Mouse (Mus musculus): ENCODE results near the gene Rdh8. TPM values are rescaled to one million over a fixed set of nuclear protein-coding genes. Genes with fewer than 3 reads are reported as not detected.

The Rdh8 gene
- polyA plus RNA-seq, 1 experiment = not detected

DNA sequence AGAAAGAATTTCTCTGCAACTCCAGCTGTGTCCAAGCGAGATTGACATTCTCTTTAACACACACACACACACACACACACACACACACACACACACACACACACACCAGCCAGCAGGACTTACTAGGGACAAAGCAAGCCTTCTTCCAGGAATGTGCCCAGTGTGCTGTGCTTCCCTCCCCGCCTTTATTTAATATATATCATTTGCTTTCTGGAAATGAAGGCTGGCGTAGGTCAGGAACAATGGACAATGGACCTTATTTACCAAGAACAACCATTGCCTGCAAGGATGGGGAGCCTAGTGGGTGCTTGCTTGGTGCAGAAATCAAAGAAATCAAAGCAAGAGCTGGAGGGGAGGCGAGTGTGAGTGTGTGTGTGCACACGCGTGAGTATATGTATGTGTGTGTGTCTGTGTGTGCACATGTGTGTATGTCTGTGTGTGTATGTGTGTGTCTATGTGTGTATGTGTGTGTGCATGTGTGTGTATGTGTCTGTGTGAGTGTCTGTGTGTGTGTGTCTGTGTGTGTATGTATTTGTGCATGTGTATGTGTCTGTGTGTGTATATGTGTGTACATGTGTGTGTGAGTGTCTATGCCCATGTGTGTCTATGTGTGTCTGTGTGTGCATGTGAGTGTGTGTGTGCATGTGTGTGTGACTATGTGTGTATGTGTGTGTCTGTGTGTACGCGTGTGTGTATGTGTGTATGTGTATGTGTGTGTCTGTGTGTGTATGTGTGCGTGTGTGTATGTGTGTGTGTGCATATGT is 19.1 kb downstream of the Rdh8 start:
- DNase-seq (ENCODE audit: low spot score) = no peak

DNA sequence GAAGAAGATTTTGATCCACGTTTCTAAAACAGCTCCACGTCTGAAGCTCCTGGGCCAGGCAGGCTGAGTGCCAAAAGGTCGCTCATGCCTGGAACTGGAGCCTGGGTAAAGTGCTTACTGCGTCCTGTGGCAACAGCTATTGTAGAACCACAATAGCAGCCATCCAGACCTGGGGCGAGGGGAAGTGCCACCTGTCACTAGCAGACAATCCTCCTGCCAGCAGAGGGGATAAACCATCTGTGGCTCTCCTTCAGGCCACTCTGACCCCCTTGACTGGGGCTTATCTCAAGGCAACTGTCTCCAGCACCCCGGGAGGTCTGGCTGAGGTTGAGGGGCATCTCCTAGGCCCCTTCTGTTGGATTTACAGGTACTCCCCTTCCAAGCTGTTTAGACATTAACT is 20.6 kb downstream of the Rdh8 start:
- DNase-seq (ENCODE audit: low spot score) = no peak

DNA sequence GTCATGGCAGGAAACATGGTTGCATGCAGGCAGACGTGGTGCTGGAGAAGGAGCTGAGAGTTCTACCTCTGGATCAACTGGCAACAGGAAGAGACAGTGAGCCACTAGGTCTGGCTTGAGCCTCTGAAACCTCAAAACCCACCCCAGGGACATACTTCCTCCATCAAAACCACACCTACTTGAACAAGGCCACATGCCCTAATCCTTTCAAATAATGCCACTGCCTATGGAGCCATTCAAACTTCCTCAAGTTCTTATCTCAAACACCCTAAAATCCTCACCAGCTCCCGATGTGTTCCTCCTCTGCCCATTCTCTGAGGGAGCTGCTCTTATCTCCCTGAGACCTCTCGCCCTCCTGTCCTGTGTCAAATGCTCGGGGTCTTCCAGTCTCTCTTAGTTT is 23.9 kb downstream of the Rdh8 start:
- no peak for DNase-seq (ENCODE audit: low spot score)

DNA sequence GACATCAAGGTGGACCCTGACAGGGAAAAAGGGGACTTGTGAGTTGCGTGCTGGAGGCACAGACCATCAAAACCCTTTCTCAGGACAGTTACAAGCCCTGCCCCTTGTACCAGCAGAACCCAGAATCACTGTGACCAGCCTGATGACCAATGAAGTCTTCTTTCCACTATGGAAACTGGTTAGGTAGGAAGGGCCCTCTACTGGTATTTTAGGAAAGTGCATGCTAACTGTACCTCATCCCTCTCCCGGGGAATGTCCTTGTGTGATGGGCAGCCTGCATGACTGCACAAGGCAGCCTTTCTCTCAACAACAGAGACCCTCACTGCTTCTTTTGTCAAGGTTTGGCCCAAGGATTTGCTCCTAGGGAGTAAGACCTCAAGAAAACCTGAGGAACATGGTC is 24.4 kb downstream of the Rdh8 start:
- no peak for DNase-seq (ENCODE audit: low spot score)

DNA sequence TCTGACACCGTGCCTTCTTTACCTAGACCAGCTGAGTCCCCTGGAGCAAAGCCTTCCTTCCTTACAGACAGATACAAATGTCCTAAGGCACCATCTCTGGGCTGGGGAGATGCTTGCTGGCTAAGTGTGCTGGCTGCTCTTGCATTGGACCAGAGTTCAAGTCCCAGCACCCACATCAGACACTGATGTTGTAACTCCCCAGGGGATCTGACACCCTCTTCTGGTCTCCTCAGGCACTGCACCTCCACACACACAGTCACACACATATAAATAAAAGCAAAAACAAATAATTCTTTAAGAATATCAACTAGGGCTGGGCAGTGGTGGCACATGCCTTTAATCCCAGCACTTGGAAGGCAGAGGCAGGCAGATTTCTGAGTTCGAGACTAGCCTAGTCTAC is 31.9 kb downstream of the Rdh8 start:
- DNase-seq (ENCODE audit: low spot score) = no peak

DNA sequence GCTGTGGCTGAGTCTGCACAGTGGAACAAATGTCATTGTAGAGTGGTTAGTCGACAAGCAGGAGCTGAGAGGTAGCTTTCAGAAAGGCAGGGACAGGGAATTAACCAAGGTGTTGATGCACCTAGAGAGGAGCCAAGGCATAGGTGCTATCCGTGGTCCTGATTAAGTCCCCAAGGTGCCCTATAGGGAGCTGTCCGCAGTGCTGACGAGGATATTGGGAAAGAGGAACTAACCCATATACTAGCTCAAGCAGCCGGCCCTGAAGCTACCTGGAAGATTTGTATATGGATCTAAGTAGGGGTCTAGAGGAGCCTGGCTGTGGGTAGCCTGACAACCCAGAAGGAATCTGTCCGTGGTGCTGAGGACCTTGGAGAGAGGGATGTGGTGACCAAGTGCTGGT is 38.8 kb downstream of the Rdh8 start:
- no peak for DNase-seq (ENCODE audit: low spot score)

DNA sequence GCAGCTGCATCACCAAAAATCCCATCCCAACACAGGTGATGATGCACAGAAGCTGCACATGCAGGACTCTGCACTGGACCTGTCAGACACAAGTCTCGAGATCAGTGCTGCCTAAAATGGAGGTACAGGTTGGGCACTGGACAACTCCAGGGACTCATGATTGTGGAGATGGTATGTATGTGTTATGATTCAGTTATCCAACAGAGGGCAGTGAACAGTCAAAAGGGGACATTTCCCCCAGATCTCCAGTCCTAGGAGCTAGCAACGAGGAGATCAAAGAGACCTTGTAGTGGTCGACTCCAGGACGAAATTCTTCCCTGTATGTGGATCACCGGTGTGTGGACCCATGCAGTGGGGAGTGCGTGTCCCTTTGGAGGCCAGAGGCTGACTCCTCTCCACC is 41.6 kb downstream of the Rdh8 start:
- DNase-seq (ENCODE audit: low spot score) = no peak

DNA sequence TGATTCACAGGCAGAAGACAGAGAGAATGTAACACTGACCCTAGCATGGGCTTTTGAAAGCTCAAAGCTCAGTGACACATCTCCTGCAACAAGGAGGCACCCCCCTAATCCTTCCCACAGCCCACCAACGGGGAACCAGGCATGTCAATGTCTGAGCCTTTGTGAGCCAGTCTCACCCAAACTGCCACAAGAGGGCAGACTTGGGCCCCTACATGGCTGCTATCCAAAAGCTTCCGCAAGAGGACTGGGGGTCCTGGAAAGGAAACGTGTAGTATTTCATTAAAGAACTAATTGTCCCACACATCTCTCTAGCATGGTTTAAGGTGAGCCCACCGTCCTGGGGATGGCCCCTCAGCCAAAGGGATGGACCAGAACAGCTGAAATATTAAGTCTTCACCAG is 43.5 kb downstream of the Rdh8 start:
- no peak for DNase-seq (ENCODE audit: low spot score)

DNA sequence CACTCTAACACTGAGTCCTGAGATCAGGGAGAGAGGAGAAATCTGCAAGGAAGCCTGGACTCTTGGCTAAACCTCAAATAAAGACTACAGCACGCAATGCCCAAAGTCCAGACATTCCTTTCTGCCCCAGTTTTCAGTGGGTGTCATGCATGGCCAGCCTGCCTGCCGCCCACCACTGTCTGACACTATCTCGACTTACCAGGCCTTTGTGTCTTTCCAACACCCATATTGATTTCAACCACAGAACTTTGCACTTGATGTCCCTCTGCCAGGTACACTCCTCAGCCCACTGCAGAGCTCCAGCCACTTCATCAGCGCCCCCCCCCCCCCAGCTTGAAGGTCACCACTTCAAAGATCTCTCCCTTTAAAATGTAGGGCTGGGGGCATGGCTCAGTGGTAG is 43.9 kb downstream of the Rdh8 start:
- no peak for DNase-seq (ENCODE audit: low spot score)

DNA sequence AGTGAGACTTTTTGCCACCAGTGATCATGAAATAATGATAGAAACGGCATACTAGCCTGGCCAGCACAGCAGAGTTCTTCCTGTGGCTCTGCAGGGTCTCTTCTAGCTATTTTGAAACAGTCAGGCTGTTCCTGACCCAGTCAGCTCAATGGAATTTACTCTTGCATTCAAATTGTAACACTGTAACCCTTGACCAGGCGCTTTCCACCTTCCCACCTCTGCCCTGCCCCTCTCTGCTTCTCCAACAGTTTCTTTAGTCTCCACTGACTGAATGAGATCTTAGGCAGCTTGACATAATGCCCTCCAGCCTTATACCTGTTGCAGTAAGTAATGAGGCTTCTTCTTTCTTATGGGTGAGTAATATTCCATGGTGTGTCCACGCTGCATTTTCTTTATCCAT is 48.6 kb downstream of the Rdh8 start:
- DNase-seq (ENCODE audit: low spot score) = no peak

DNA sequence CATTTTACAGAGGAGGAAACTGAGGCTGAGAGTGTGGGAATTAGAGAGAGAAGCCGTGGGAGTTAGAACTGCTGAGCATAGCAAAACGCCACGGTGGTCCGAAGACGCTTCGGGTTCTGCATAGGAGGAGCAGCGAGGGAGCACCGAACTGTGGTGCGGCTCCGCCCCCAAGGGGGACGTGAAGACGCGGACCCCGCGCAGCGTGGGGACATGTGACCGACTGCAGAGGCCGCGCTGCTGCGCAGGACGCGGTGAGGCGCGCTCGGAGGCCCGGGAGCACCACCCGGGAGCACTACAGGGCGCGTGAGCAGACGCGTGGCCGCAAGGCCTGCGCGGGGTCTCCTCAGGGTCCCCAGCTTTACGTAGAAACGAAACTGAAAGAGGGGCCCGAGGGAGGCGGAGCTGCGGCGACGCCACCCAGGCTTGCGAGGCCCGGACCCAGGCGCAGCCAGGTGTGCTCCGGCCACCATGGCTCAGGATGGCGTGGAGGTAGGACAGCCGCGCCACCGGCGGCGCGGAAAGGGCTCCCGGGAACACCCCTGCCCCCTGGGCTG is 50.2 kb downstream of the Rdh8 start, which contains the start of gene A230050P20Rik:
A230050P20Rik (plus strand) TSS at position 195 of the 554 bp plus-strand sequence.
- peak; percentile 53 for DNase-seq (ENCODE audit: low spot score)

DNA sequence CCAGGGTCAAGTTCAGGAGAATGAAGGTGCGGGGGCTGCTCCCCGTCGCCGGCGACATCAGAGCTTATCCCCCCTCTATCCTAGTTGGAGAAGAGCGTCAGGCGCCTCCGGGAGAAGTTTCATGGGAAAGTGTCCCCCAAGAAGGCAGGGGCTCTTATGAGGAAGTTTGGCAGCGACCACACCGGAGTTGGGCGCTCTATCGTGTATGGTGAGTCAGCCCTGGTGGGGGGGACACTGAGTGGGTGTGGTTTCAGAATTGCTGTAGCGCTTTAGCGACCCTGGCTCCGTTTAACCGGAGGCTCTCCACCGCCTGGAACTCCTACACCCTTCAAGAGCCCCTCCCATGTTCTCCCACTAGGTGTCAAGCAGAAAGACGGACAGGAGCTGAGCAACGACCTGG is 50.9 kb downstream of the Rdh8 start:
- DNase-seq (ENCODE audit: low spot score) = no peak

DNA sequence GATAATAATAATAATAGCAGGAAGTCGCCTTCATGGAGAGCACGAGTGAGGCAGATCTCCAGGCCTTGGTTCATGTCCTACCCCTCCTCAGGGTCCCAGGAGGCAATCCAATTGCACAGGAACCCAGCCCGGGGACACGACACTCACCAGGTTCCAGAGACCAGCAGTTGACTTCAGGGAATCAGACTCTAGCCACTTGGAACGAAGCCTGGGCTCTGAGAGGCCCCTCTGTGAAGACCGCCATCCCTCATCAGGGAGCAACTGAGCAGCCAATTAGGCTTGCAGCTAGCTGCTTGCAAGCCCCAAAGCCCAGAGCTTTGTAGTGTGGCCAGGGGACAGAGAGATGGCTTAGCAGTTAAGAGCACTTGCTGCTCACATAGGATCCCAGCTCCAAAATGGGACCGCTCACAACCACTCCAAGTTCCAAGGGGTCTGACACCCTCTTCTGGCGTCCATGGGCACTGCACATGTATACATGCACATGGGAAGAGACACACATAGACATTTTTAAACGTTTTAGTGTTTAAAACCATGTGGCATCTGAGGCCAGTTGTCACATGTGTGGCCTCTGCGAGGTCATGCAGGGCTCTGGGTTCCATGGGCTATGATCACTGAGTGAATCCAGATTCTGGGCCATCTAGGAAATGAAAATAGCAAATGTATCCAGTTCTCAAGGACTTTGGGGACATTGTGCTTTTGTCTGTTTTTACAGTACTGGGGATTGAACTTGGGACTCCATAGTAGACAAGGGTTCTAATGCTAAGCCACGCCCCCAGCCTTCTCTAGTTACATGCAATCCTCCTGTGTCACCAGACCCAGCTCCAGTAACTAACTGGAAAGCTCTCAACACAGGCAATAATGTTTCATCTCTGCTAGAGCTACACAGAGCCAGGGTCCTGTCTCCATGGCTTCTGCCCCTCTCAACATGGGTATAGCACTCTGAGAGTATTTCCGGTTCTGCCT is 52.2 kb downstream of the Rdh8 start:
- DNase-seq (ENCODE audit: low spot score) = no peak

DNA sequence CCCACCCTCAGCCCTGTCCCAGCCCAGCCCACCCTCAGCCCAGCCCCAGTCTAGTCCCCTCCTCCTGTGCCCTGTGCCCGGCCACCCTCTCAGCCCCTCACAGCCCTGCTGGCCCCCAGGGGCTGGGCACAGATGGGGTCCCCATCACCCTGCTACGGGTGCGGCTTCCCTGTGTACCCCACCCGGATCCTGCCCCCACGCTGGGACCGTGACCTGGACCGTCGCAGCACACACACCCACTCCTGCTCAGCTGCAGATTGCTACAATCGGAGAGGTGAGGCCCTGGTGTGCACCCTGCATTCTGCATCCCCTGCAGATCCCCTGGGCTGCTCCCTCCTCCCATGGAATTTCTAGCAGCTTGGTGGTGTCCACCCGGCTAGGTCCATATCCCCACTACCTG is 54.7 kb downstream of the Rdh8 start:
- no peak for DNase-seq (ENCODE audit: low spot score)

DNA sequence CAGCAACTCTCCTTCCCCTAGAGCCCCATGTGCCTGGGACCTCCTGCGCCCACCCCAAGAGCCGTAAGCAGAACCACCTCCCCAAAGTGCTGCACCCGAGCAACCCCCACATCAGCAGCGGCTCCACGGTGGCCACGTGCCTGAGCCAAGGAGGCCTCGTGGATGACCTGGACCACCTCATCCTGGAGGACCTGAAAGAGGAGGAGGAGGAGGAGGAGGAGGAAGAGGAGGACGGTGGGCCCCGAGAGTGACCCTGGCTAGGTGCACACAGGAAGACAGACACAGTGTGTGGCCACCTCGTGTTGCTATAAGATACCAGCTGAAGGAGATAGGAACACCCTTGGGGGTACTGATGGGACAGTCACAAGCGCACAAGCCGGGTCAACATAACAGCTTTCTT is 55.2 kb downstream of the Rdh8 start:
- no peak for DNase-seq (ENCODE audit: low spot score)

DNA sequence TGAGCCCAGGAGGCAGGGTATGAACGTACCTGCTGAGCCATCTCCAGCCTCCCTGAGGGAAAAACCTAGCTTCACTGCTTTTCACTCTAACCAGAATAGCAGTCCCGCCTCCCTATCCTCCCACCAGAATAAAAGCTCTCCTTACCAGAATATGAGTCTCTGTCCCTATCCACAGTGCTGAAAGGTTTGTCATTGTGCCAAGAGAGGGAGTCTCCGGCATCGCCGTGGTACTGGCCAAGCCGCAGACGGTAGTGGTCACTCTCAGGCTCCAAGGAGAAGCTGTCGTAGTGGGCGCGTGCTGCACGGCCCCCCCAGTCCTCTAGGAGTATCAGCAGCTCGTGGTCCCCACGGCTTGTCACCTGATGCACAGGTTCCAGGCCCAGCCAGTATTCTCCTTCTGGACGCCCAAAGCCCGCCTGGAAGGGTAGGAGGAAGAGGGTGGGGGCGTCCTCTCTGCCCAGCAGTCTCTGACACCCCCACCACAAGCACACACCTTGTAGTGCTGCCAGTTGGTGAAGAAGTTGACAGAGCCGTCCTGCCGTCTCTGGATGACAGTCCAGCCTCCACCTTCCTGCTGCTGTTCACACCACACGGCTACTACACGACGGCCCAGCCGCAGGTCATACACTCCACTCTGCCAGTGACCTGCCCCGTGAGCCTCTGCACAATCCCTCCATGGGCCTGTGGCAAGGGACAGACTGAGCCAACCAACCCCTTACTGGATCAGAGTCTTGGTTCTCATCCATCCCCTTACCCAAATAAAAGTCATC is 56.9 kb downstream of the Rdh8 start:
- DNase-seq (ENCODE audit: low spot score) = no peak

Other genes with a start within 250 kb of the Rdh8 start
- gene Zfp846, start 237.2 kb upstream of the Rdh8 start, polyA plus RNA-seq (2012; rRNA removed) = 6.9 TPM in 2 replicates
- gene Ubl5, start 175.6 kb upstream of the Rdh8 start, polyA plus RNA-seq (2012; rRNA removed) = 477 and 551 TPM in 2 replicates
- gene Fbxl12, start 173.7 kb upstream of the Rdh8 start, polyA plus RNA-seq (2012; rRNA removed) = 35.2 and 38.0 TPM in 2 replicates
- gene Pin1, start 166.4 kb upstream of the Rdh8 start, polyA plus RNA-seq (2012; rRNA removed) = 16.3 and 18.9 TPM in 2 replicates
- 4.7 and 6.2 TPM in 2 replicates for gene Olfm2, start 72.2 kb upstream of the Rdh8 start, polyA plus RNA-seq (2012; rRNA removed)
- 13.5 and 14.3 TPM in 2 replicates for gene Col5a3, start 3.4 kb upstream of the Rdh8 start, polyA plus RNA-seq (2012; rRNA removed)
- gene A230050P20Rik, start 50.1 kb downstream of the Rdh8 start, polyA plus RNA-seq (2012; rRNA removed) = 59.3 and 71.9 TPM in 2 replicates
- gene Angptl6, start 61.2 kb downstream of the Rdh8 start, polyA plus RNA-seq (2012; rRNA removed) = 6.8 and 7.0 TPM in 2 replicates
- gene Ppan, start 69.7 kb downstream of the Rdh8 start, polyA plus RNA-seq (2012; rRNA removed) = 38.7 and 59.6 TPM in 2 replicates
- 136 and 141 TPM in 2 replicates for gene Eif3g, start 80.1 kb downstream of the Rdh8 start, polyA plus RNA-seq (2012; rRNA removed)
- 19.1 and 19.7 TPM in 2 replicates for gene Dnmt1, start 141.4 kb downstream of the Rdh8 start, polyA plus RNA-seq (2012; rRNA removed)
- 11.6 and 11.7 TPM in 2 replicates for gene S1pr2, start 158.3 kb downstream of the Rdh8 start, polyA plus RNA-seq (2012; rRNA removed)
- gene Mrpl4, start 184.2 kb downstream of the Rdh8 start, polyA plus RNA-seq (2012; rRNA removed) = 78.8 and 88.8 TPM in 2 replicates
- 27.4 and 28.7 TPM in 2 replicates for gene Icam1, start 197.5 kb downstream of the Rdh8 start, polyA plus RNA-seq (2012; rRNA removed)
- gene Icam4, start 210.9 kb downstream of the Rdh8 start, polyA plus RNA-seq (2012; rRNA removed) = 1.1 and 1.5 TPM in 2 replicates
- 1.2 TPM in 2 replicates for gene Icam5, start 213.6 kb downstream of the Rdh8 start, polyA plus RNA-seq (2012; rRNA removed)
- 0.43 TPM in 1 of 2 replicates, not detected in the other for gene Zglp1, start 248.6 kb downstream of the Rdh8 start, polyA plus RNA-seq (2012; rRNA removed)